ENCODE assay signal across 39 mouse cellular contexts in the genomic region with DNA sequence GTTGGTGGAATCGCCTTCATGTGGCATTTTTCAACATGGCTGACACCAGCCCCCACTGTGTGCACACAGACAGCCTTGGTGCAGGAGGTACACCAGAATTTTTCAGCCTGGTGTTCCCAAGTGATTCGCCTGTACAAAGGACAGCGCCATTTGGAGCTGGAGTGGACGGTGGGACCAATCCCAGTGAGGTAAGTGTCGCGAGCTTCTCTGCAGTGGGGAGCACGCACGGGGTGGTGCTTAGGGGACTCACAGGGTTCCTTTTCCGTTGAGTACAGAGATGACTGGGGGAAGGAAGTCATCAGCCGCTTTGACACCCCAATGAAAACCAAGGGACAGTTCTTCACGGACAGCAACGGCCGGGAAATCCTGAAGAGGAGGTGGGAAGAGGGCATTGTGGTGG. TPM values are rescaled to one million over a fixed set of nuclear protein-coding genes. Genes with fewer than 3 reads are reported as not detected.
"Had no signal": no experiment of that assay in that cellular context is flagged by ENCODE, and none has a peak within 500 bp of the region (broad histone marks: within the 10 kb centered on the region; RNA-seq: fewer than 3 reads in every experiment).

No protein-coding gene starts in this region.

- H3K4me3 ChIP-seq: heart, embryonic 13.5 days; heart, embryonic 15.5 days; hindbrain, embryonic 10.5 days; hindbrain, embryonic 12.5 days; hindbrain, embryonic 13.5 days; hindbrain, embryonic 15.5 days; intestine, embryonic 15.5 days; kidney, embryonic 15.5 days; layer of hippocampus, adult 2 months; left cerebral cortex, adult 2 months had no signal

- H3K27me3 ChIP-seq: heart, embryonic 13.5 days; heart, embryonic 15.5 days; hindbrain, embryonic 12.5 days; hindbrain, embryonic 13.5 days; hindbrain, embryonic 15.5 days; intestine, embryonic 15.5 days; kidney, embryonic 15.5 days had no signal

- H3K27ac ChIP-seq: heart, embryonic 13.5 days; heart, embryonic 15.5 days; hindbrain, embryonic 10.5 days; hindbrain, embryonic 12.5 days; hindbrain, embryonic 13.5 days; hindbrain, embryonic 14.5 days; hindbrain, embryonic 15.5 days; hindbrain, postnatal 0 days; intestine, embryonic 15.5 days; kidney, embryonic 15.5 days; kidney, postnatal 0 days; layer of hippocampus, adult 2 months; left cerebral cortex, adult 2 months had no signal

- H3K9me3 ChIP-seq: heart, embryonic 13.5 days; heart, embryonic 15.5 days; hindbrain, embryonic 10.5 days; hindbrain, embryonic 12.5 days; hindbrain, embryonic 13.5 days; hindbrain, embryonic 15.5 days; intestine, embryonic 15.5 days; kidney, embryonic 15.5 days had no signal

- H3K4me1 ChIP-seq: heart, embryonic 13.5 days; heart, embryonic 15.5 days; hindbrain, embryonic 12.5 days; hindbrain, embryonic 13.5 days; hindbrain, embryonic 15.5 days; intestine, embryonic 15.5 days; kidney, embryonic 15.5 days had no signal

- ATAC-seq: hindbrain, embryonic 16.5 days; hindbrain, postnatal 0 days; inflammation-experienced regulatory T-cells, adult 6 months; intestine, embryonic 15.5 days; intestine, embryonic 16.5 days; intestine, postnatal 0 days had no signal

- H3K9ac ChIP-seq: heart, embryonic 13.5 days; heart, embryonic 15.5 days; hindbrain, embryonic 12.5 days; hindbrain, embryonic 13.5 days; hindbrain, embryonic 14.5 days; hindbrain, embryonic 15.5 days; intestine, embryonic 15.5 days; kidney, embryonic 15.5 days had no signal

- DNase-seq: heart, postnatal 10 days; heart, postnatal 14 days; heart, postnatal 36 days; heart, postnatal 4 days; kidney, adult 11 months; kidney, adult 18-20 months; kidney, adult 2 months; kidney, adult 8-10 months; kidney, adult 9 months; kidney, postnatal 10 days; kidney, postnatal 14 days; kidney, postnatal 25 days; kidney, postnatal 36 days; kidney, postnatal 4 days; layer of hippocampus, adult 9-11 months; layer of hippocampus, postnatal 36 days had no signal

- H3K4me2 ChIP-seq: heart, embryonic 11.5 days; heart, embryonic 13.5 days; heart, embryonic 15.5 days; hindbrain, embryonic 12.5 days; hindbrain, embryonic 13.5 days; hindbrain, embryonic 14.5 days; hindbrain, embryonic 15.5 days; intestine, embryonic 15.5 days; kidney, embryonic 15.5 days had no signal

RNA-seq across cellular contexts. Expression of gene Gm5741, which starts 27.3 kb away (rescaled TPM):
- polyA plus RNA-seq: heart, embryonic 11.5 days; heart, embryonic 14.5 days; heart, embryonic 15.5 days; heart, embryonic 16.5 days; heart, postnatal 0 days; hindbrain, embryonic 11.5 days; hindbrain, embryonic 14.5 days; intestine, embryonic 14.5 days; intestine, embryonic 15.5 days; intestine, embryonic 16.5 days; kidney, postnatal 0 days had no signal
